Mouse (Mus musculus) macrophage (primary cell): Measurements from ENCODE around the gene Wdr20. TPM values are rescaled to one million over a fixed set of nuclear protein-coding genes. Genes with fewer than 3 reads are reported as not detected.

Experiments used
- H3K27ac ChIP-seq: fragments of 350-480 bp; formaldehyde crosslinking; 2 replicates; pipeline ENCODE4 v1.9.0; 2021
- H3K36me3 ChIP-seq: fragments of 350-480 bp; formaldehyde crosslinking; 2 replicates; pipeline ENCODE4 v1.9.0; 2021; ENCODE audit errors: inconsistent target
- H3K4me3 ChIP-seq: fragments of 350-480 bp; formaldehyde crosslinking; 2 replicates; pipeline ENCODE4 v1.9.0; 2021; ENCODE audit errors: inconsistent target
- H3K79me2 ChIP-seq: fragments of 350-480 bp; formaldehyde crosslinking; 2 replicates; pipeline ENCODE4 v1.9.0; 2021; ENCODE audit errors: inconsistent target
- WGBS: methylation state at CpG from one replicate; pipeline ENCODE4 v1.1.7; 2026; ENCODE audit warnings: inconsistent platforms; ENCODE audit not compliant: missing documents; 5-methylcytosine and 5-hydroxymethylcytosine counted together
- polyA plus RNA-seq: library from polyadenylated mRNA; stranded (reverse); fragments of 250-400 nt; gene quantifications from 3 replicates; pipeline ENCODE4 v1.2.4, GENCODE M21; 2018; ENCODE audit warnings: inconsistent platforms

Wdr20 gene
- polyA plus RNA-seq, 1 experiment from 2014 or later = 20.6 TPM

DNA sequence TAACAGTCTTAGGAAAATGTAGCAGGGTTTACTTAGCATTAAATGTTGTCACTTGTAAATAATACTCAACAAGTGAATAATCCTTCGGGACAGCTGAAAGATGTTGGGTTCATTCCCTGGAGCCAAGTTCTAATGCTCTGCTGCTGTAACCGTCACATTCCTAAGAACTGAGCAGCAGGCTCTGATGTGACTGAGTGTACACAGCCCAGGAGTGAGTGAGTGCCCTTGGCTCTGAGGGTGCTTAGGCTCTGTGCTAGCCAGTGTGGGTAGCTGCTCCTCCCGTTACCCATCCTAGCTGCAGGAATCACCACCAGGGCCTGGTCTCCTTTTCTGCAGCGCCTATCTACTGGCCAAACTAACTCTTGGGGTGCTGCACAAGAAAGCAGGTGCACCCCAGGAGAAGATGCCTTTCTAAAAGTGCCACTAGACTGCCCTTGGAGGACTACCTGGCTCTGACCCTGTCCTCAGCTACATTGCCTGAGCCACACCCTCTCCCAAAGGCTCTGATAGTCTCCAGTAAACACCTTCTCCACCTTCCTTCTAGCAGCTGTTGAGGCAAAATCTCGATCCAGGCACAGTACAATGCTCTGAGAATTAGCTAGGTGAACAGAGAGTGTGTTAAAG is 65.0 kb downstream of the Wdr20 start:
- H3K4me3 ChIP-seq = no peak overlapping the region
- peaks cover 4% of the 10 kb centered on the region; the same call in 1 of the 2 replicates for H3K79me2 ChIP-seq
- WGBS = 97% methylated on average over 5 of the region's 5 CpGs
- no peaks in the 10 kb centered on the region for H3K36me3 ChIP-seq
- no peak overlapping the region for H3K27ac ChIP-seq

DNA sequence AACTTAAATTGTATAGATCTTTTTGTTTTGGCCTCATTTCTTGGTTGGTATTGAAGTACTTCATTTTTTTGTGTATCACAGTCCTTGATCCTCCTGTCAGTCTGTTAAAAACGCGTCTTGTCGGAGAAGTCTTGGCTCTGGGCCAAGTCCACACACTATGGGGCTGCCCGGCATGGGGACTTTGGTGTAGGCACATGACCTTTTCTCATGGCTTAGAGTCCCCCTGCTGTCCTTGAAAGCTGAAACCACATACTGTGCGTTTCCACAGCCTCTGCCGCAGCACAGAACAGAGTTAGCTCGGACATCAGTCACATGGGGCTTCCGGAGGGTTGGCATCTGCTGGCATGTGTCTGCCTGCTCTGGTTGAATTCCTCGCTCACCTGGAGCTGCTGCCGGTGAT is 66.5 kb downstream of the Wdr20 start:
- 93% methylated on average over 10 of the region's 10 CpGs for WGBS
- Histone ChIP-seq H3K27ac (no peak overlapping the region), H3K4me3 (no peak overlapping the region), H3K79me2 (peaks cover 4% of the 10 kb centered on the region; the same call in 1 of the 2 replicates), H3K36me3 (no peaks in the 10 kb centered on the region)

DNA sequence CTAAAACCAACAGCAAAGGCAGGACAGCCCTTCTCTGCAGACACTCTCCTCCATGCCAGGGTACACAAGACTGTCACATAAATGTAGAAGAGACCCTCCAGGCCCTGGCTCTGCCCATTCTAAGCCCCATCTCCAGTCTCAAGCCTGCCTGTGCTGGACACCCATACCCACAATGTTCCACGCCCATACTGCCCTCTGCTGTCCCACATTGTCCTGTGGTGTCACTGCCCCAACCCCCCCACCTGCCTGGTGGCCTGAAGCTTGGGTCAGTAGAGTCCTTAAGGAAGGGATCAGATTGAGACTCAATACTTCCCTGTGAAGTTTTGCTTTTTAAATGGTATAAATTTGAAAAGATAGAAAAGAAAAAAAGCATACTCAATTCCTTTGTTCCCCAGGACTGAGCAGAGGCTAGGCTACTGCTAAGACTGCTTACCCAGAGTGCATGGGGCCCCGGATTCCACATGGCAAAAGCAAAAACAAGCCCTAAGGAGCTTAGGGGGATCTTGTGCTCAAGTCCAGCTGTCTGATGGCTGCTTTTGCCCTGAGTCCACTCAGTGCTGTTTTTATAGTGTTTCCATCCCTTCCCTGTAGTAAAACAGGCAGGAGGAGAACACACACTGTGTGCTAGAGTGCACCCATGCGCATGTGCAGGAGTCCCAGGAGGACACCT is 68.7 kb downstream of the Wdr20 start:
- Histone ChIP-seq H3K4me3 (no peak overlapping the region), H3K36me3 (no peaks in the 10 kb centered on the region), H3K27ac (no peak overlapping the region), H3K79me2 (no peaks in the 10 kb centered on the region)
- 91% methylated on average over 3 of the region's 3 CpGs for WGBS

DNA sequence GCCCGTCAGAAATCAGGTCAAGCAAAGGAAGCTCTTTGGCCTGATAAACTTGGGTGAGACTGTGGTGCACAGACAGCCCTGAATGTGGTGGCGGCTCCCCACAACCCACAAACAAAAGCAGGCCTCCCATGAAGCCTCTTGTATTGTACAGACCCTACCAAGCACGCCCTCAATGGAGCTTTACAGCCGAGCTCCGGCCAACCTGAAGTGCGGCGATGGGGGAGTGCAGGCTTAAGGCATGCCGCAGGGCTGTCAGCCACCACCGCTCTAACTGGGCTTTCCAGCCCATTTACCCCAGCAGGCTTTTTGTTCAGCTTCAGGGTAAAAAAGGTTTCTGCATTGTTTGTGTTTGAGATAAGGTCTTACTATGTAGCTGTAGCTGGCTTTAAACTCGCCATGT is 70.7 kb downstream of the Wdr20 start:
- no peaks in the 10 kb centered on the region for H3K36me3 ChIP-seq
- H3K4me3 ChIP-seq = no peak overlapping the region
- WGBS = 92% methylated on average over 10 of the region's 10 CpGs

DNA sequence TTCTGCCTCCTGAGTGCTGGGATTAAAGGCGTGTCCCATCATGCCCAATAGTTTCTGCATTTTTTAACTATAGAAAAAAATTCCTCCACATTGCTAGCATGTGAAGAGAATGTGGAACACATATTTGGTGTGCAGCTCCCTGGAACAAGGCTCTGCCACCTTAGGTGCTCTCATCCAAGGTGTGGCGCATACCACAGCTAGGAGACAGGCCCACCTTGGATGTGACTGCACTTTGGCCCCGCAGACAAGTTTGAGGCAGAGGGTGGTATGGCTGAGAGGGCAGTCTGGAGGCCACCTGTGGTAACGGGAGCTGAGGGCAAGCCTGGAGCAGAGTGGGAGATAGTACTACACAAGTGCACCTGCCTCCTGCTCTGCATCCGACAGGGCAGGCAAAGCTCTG is 71.1 kb downstream of the Wdr20 start:
- WGBS = 97% methylated on average over 5 of the region's 5 CpGs
- no peaks in the 10 kb centered on the region for H3K36me3 ChIP-seq

More for the DNA sequence above, 70.7 kb downstream of the Wdr20 start:
- Histone ChIP-seq H3K27ac (no peak overlapping the region), H3K79me2 (no peaks in the 10 kb centered on the region)

DNA sequence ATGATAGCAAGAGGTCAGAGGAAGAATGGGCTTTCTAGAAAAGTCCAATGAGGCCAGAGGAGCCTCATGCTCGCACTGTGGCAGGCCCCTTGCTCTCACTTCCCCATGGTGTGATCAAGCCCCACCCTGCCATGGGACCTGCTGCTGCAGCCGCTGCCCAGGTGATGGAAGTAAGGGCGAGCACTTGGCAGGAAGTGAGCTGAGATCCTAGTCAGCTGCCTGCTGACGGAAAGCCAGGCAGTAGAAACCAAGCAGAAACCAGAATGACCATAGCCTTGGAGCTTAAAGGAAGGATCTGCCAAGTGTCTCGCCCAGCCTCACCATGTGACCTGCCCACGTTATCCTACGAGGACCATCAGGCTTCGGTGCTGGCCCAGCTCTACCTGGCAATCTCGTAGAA is 75.4 kb downstream of the Wdr20 start:
- Histone ChIP-seq H3K36me3 (no peaks in the 10 kb centered on the region), H3K4me3 (no peak overlapping the region), H3K79me2 (no peaks in the 10 kb centered on the region), H3K27ac (no peak overlapping the region)
- WGBS = 46% methylated on average over 9 of the region's 9 CpGs

More for the DNA sequence above, 71.1 kb downstream of the Wdr20 start:
- Histone ChIP-seq H3K4me3 (no peak overlapping the region), H3K27ac (no peak overlapping the region), H3K79me2 (no peaks in the 10 kb centered on the region)

DNA sequence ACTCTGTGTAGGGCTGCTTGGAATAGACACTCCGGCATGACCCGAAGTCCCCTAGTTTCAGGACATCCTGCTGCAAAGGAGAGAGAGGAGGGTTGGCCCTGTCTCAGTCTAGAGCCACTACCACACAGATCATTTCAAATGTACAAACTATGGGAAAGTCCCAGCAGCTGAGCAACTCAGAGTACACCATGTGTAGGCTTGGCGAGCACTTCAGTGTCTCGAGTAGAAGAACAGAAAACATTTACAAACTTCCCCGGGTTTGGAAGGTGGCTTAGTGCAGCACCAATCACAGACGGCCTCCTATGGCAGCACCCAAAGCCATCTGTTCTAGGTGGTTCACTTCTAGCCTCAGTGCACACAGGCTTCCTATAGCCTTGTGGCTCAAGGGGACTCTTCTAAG is 75.9 kb downstream of the Wdr20 start:
- Histone ChIP-seq H3K4me3 (no peak overlapping the region), H3K36me3 (no peaks in the 10 kb centered on the region)
- WGBS = 90% methylated on average over 6 of the region's 6 CpGs

DNA sequence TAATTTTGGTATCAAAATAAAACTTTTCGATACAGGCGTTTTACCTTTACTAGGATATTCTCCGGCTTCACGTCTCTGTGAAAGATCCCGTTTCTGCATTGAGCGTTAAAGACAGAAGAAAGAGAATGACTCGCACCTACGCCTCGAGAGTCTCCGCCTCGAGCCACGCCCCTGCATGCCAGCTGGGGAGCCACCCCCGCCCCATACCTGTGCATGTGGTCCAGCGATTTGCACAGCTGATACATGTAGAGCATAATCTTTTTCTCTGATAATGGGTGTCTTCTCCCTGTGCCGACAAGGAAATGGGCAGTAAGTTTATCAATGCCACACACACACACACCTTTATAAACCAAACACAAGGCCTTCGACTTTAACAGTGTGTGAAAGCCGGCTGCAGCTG is 77.2 kb downstream of the Wdr20 start:
- Histone ChIP-seq H3K27ac (no peak overlapping the region), H3K79me2 (no peaks in the 10 kb centered on the region), H3K36me3 (no peaks in the 10 kb centered on the region), H3K4me3 (no peak overlapping the region)
- WGBS = 84% methylated on average over 15 of the region's 17 CpGs

More for the DNA sequence above, 75.9 kb downstream of the Wdr20 start:
- no peak overlapping the region for H3K27ac ChIP-seq
- no peaks in the 10 kb centered on the region for H3K79me2 ChIP-seq

DNA sequence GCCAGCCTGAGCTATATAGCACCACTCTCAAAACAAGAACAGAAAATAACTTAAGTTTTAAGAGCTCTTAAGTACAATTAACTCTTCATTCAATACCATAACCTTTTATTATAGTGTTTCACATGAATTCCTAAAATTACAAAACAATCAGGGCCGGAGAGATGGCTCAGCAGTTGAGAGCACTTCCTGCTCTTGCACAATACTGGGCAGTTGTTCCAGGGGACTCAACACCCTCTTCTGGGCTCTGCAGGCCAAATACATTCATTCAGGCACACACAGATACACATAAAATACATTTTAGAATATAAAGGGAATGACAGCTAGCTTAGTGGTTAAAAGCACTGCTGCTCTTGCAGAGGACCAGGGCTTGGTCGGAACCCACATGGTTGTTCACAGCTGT is 79.1 kb downstream of the Wdr20 start:
- no peaks in the 10 kb centered on the region for H3K79me2 ChIP-seq
- WGBS = 32% methylated on average over 2 of the region's 2 CpGs
- no peak overlapping the region for H3K4me3 ChIP-seq
- H3K27ac ChIP-seq = no peak overlapping the region
- H3K36me3 ChIP-seq = no peaks in the 10 kb centered on the region

DNA sequence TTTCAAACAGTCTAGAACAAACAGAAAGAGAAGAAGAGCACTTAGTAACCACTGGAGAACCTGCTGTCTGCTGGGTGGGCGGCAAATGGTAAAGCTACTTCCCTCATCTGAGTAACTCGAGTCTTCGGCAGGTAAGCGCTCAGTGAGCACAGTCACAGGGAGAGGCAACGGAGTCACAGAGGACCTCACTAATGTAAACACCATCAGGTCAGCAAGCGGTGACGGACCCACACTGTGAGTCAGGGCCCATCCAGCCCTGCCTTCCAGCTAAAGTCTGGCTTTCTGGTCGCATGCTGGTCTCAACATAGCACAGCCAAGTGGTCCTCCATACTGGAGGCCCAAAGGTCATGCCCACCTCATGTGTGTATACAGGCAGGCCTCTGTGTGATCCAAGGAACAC is 81.6 kb downstream of the Wdr20 start:
- Histone ChIP-seq H3K79me2 (no peaks in the 10 kb centered on the region), H3K4me3 (no peak overlapping the region), H3K27ac (no peak overlapping the region), H3K36me3 (no peaks in the 10 kb centered on the region)
- WGBS = 93% methylated on average over 7 of the region's 8 CpGs

DNA sequence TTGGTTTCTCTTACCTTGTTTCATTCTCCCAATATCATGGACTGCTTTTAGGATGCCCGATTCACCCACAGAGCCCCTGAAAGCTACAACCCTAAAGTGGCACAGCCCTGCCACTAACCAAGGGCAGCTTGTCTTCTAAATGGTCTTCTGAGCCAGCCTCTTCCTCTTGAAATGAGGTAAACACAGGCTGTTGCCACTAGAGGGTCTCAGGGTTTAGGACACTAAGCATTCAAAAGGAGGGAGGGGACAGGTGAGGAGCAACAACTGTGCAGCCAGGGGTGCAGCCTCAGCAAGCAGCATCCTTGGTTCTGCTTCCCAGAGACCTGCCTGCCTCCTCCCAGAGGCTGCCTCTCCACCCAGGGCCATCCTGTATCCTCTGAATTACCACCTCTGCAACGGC is 84.0 kb downstream of the Wdr20 start:
- Histone ChIP-seq H3K27ac (no peak overlapping the region), H3K79me2 (no peaks in the 10 kb centered on the region), H3K36me3 (no peaks in the 10 kb centered on the region), H3K4me3 (no peak overlapping the region)
- WGBS = 89% methylated on average over 2 of the region's 2 CpGs

DNA sequence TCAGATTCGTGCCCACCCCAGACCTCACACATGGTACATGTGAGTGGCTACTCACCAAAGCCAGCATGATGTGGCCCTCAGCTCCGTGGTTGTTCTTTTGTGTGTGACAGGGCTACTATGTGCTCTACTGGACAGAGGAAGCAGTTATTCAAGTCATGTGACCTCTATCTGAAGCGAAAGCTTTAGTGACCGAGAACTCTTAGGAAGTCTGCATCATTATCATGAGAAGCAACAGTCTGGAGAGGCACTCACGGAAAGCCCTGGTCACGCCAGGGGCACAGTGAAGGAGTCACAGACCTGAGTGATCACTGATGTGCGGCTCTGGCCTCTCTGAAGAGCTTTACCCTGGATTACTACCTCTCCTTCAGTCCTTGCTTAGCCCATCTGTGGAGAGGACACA is 84.6 kb downstream of the Wdr20 start:
- Histone ChIP-seq H3K36me3 (no peaks in the 10 kb centered on the region), H3K27ac (no peak overlapping the region), H3K79me2 (no peaks in the 10 kb centered on the region), H3K4me3 (no peak overlapping the region)
- WGBS = 84% methylated on average over 7 of the region's 7 CpGs

DNA sequence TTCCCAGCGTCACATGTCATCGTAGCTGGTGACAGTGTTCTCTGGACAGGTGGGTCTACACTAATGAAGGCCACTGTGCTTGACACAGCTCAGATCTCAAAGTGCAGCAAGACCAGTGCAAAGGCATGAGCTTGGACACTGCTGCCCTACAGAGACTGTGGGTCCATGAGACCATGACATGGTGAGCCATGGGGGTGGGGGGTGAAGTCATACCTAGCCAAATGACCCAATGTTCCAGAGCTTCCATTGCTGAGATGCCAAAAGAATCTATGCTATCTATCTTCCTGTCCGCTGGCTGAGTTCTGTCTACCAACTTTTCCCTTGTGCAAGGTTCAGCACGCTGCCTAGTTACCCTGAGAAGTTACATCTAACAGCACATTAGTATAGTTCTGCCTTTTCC is 91.2 kb downstream of the Wdr20 start:
- H3K36me3 ChIP-seq = no peaks in the 10 kb centered on the region
- 93% methylated on average over 4 of the region's 4 CpGs for WGBS
- H3K4me3 ChIP-seq = no peak overlapping the region
- no peaks in the 10 kb centered on the region for H3K79me2 ChIP-seq
- H3K27ac ChIP-seq = no peak overlapping the region

DNA sequence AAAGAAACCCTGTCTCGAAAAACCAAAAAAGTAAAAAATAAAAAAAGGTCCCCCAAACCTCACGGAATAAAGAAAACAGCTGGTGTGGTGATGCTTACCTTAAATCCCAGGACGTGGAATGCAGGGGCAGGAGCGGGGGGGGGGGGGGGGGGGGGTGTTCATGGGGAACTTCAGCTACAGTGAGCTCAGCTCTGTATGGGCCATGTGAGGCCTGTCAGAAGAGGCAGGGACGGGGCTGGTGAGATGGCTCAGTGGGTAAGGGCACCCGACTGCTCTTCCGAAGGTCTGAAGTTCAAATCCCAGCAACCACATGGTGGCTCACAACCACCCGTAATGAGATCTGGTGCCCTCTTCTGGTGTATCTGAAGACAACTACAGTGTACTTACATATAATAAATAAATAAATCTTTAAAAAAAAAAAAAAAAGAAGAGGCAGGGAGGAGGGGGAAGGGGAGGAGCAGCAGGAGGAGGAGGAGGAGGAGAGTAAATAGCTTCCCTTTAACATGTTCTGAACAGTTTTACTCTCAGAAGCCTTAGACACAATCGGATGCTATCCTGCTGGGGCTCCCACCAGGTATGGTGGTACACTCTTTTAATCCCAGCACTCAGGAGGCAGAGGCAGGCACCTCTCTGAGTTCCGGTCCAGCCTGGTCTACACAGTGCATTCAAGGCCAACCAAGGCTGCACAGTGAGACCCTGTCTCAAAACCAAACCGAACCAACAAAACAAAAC is 92.7 kb downstream of the Wdr20 start:
- no peaks in the 10 kb centered on the region for H3K79me2 ChIP-seq
- no peak overlapping the region for H3K4me3 ChIP-seq
- WGBS = 88% methylated on average over 7 of the region's 11 CpGs
- H3K27ac ChIP-seq = no peak overlapping the region
- no peaks in the 10 kb centered on the region for H3K36me3 ChIP-seq

DNA sequence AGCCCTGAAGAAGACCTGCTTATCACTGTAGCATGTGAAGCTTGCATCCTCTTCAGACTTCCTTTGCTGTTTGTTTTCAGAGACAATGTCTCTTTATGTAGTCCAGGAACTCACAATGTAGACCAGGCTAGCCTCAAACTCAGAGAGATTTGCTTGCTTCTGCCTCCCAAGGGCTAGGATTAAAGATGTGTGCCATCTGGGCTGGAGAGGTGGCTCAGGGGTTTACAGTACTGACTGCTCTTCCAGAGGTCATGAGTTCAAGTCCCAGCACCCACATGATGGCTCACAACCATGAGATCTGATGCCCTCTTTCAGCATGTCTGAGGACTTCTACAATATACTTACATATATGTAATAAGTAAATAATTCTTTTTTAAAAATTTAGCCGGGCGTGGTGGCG is 97.4 kb downstream of the Wdr20 start:
- H3K4me3 ChIP-seq = no peak overlapping the region
- no peaks in the 10 kb centered on the region for H3K36me3 ChIP-seq
- H3K27ac ChIP-seq = no peak overlapping the region
- 95% methylated on average over 3 of the region's 3 CpGs for WGBS
- no peaks in the 10 kb centered on the region for H3K79me2 ChIP-seq
